Mouse (Mus musculus): ENCODE results near the gene Crlf3.

Gene Crlf3

DNA sequence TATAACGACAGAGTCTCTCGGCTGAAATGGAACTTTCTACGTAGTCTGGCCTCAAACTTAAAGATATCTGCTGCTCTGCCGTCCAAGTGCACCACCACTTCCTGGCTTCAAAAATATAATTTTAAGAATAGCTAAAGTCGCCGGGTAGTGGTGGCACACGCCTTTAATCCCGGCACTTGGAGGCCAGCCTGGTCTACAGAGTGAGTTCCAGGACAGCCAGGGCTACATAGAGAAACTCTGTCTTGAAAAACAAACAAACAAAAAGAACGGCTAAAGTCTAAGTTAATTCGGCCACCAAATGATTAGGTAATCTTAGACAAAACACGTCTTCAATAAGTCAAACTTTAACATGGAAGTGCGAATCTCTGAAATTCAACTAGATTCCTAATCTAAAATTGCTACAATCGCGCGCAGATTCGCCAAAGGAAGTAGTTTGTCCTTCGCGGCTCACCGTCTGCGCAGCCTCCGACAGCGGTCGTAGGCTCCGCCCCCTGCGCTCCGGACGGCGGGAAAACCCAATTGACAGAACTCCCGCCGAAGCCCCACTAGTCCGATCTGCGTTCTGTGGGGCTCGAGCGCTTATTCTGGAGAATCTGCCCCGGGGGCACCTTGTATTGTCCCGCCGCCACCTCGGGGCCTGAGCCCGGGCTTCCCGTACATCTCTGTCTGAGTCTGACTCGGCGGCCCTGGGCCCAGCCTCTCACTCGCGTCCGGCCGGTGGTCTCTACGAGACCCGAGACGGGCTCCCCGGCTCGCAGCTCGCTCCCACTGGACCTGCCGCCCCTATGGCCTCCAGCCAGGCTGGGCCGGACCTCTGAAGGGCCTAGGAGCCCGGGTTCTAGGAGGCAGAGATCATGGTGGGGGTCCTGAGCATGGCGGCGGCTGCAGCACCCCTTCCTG lies 8.4 kb upstream of the Crlf3 start, which contains the start of gene Atad5:
TSS of gene Atad5 (plus strand) at position 484 of the 900 bp plus-strand sequence.
- no peaks in the 10 kb centered on the region for H3K9me3 ChIP-seq (ENCODE audit: low read length)
- TF ChIP-seq POU5F1 (IDR thresholded peaks at IDR 0.05; ENCODE audit: borderline replicate concordance, low read length) (no peak), CTCF (conservative IDR thresholded peaks at IDR 0.05; ENCODE audit: low read length) (no peak), NANOG (IDR thresholded peaks at IDR 0.05; ENCODE audit: borderline replicate concordance, low read length) (no peak)
- peak within 1 kb of the TSS; percentile 98 for H3K4me3 ChIP-seq (replicated peaks; ENCODE audit: low read length)
- H3K4me1 ChIP-seq (replicated peaks; ENCODE audit: low read depth, low read length), result peaks cover 42% of the 10 kb centered on the region
- H3K27me3 ChIP-seq (ENCODE audit: insufficient read depth, low read length), result no peaks in the 10 kb centered on the region
- peaks cover 23% of the 10 kb centered on the region for H3K36me3 ChIP-seq (ENCODE audit: insufficient read depth, low read length)

GRCm38 (mm10) chr11:80086844-80087243 lies 6.1 kb upstream of the Crlf3 start:
- H3K4me3 ChIP-seq (replicated peaks; ENCODE audit: low read length), result no peak overlapping the region
- peaks cover 33% of the 10 kb centered on the region for H3K4me1 ChIP-seq (replicated peaks; ENCODE audit: low read depth, low read length)
- TF ChIP-seq POU5F1 (IDR thresholded peaks at IDR 0.05; ENCODE audit: borderline replicate concordance, low read length) (no peak), NANOG (IDR thresholded peaks at IDR 0.05; ENCODE audit: borderline replicate concordance, low read length) (no peak), CTCF (conservative IDR thresholded peaks at IDR 0.05; ENCODE audit: low read length) (peak; percentile 88)
- 0 out of 2 replicates have a peak, but pooled peaks cover 5% of the 10 kb centered on the region for H3K9me3 ChIP-seq (ENCODE audit: low read length)
- peaks cover 7% of the 10 kb centered on the region for H3K36me3 ChIP-seq (ENCODE audit: insufficient read depth, low read length)
- H3K27me3 ChIP-seq (ENCODE audit: insufficient read depth, low read length), result no peaks in the 10 kb centered on the region

DNA sequence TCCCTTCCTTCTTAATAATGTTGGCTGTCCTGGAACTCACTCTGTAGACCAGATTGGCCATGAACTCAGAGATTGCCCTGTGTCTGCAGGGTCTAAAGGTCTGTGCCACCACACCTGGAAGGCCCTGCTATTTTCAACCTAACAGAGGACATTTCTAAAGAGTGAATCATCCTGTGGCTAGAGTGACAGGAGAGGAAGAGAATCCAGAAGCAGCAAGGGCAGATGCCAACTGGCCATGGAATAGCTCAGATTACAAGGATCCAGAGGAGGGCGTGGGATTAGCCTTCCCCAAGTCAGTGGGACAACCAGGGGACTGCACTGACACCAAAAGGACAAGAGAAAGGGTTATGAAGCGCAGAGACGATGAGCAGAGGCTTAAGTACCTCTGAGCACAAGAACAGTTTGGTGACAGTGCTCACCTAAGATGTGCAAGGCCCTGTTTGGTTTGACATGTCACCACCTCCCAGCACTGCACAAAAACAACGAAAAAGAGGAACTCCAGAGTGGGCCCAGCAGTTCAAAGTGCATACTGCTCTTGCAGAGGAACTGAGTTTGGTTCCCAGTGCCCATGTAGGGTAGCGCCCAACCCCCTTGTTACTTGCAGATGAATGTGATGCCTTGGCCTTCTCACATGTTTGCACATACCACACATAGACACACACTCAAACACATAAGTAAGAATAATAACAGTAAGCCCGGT lies 4.7 kb upstream of the Crlf3 start:
- TF ChIP-seq POU5F1 (IDR thresholded peaks at IDR 0.05; ENCODE audit: borderline replicate concordance, low read length) (no peak), CTCF (conservative IDR thresholded peaks at IDR 0.05; ENCODE audit: low read length) (no peak), NANOG (IDR thresholded peaks at IDR 0.05; ENCODE audit: borderline replicate concordance, low read length) (no peak)
- H3K27me3 ChIP-seq (ENCODE audit: insufficient read depth, low read length), result no peaks in the 10 kb centered on the region
- no peaks in the 10 kb centered on the region for H3K36me3 ChIP-seq (ENCODE audit: insufficient read depth, low read length)
- peaks cover 32% of the 10 kb centered on the region for H3K4me1 ChIP-seq (replicated peaks; ENCODE audit: low read depth, low read length)
- H3K4me3 ChIP-seq (replicated peaks; ENCODE audit: low read length), result no peak overlapping the region
- H3K9me3 ChIP-seq (ENCODE audit: low read length), result 0 out of 2 replicates have a peak, but pooled peaks cover 5% of the 10 kb centered on the region

GRCm38 (mm10) chr11:80081786-80082319 lies 1.1 kb upstream of the Crlf3 start:
- TF ChIP-seq CTCF (conservative IDR thresholded peaks at IDR 0.05; ENCODE audit: low read length) (no peak), POU5F1 (IDR thresholded peaks at IDR 0.05; ENCODE audit: borderline replicate concordance, low read length) (no peak), NANOG (IDR thresholded peaks at IDR 0.05; ENCODE audit: borderline replicate concordance, low read length) (no peak)
- H3K9me3 ChIP-seq (ENCODE audit: low read length), result 0 out of 2 replicates have a peak, but pooled peaks cover 5% of the 10 kb centered on the region
- H3K4me3 ChIP-seq (replicated peaks; ENCODE audit: low read length), result peak overlapping the region; percentile 96

GRCm38 (mm10) chr11:80080381-80080825 lies 388 bp downstream of the Crlf3 start:
- Histone ChIP-seq H3K4me3 (replicated peaks; ENCODE audit: low read length) (peak overlapping the region; percentile 96), H3K36me3 (ENCODE audit: insufficient read depth, low read length) (peaks cover 31% of the 10 kb centered on the region)

More at GRCm38 (mm10) chr11:80081786-80082319, 1.1 kb upstream of the Crlf3 start:
- peaks cover 38% of the 10 kb centered on the region for H3K4me1 ChIP-seq (replicated peaks; ENCODE audit: low read depth, low read length)
- no peaks in the 10 kb centered on the region for H3K27me3 ChIP-seq (ENCODE audit: insufficient read depth, low read length)
- H3K36me3 ChIP-seq (ENCODE audit: insufficient read depth, low read length), result peaks cover 21% of the 10 kb centered on the region

DNA sequence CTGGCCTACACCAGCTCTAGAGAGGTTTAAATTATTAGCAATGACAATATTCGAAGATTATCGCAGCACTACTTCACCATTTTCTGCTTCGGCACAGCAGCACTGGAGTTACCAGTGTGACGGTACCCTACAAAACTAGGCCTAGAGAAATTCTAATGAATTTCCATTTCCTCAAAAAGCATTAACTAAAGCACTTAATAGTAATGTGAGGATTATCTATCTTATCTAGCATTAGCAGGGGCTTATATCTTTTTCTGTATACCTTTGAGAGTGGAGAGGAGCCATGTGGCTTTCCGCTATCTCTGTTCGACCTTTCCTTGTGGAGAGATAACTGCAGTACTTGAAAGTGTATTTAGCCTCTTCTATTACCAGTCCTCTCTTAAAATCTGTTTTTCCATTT lies 1.0 kb downstream of the Crlf3 start:
- peaks cover 37% of the 10 kb centered on the region for H3K36me3 ChIP-seq (ENCODE audit: insufficient read depth, low read length)
- H3K9me3 ChIP-seq (ENCODE audit: low read length), result 0 out of 2 replicates have a peak, but pooled peaks cover 5% of the 10 kb centered on the region
- TF ChIP-seq POU5F1 (IDR thresholded peaks at IDR 0.05; ENCODE audit: borderline replicate concordance, low read length) (no peak), CTCF (conservative IDR thresholded peaks at IDR 0.05; ENCODE audit: low read length) (no peak), NANOG (IDR thresholded peaks at IDR 0.05; ENCODE audit: borderline replicate concordance, low read length) (no peak)
- peak overlapping the region; percentile 96 for H3K4me3 ChIP-seq (replicated peaks; ENCODE audit: low read length)
- H3K4me1 ChIP-seq (replicated peaks; ENCODE audit: low read depth, low read length), result peaks cover 33% of the 10 kb centered on the region
- no peaks in the 10 kb centered on the region for H3K27me3 ChIP-seq (ENCODE audit: insufficient read depth, low read length)

More at GRCm38 (mm10) chr11:80080381-80080825, 388 bp downstream of the Crlf3 start:
- Histone ChIP-seq H3K4me1 (replicated peaks; ENCODE audit: low read depth, low read length) (peaks cover 35% of the 10 kb centered on the region), H3K27me3 (ENCODE audit: insufficient read depth, low read length) (no peaks in the 10 kb centered on the region), H3K9me3 (ENCODE audit: low read length) (0 out of 2 replicates have a peak, but pooled peaks cover 5% of the 10 kb centered on the region)
- no peak for TF ChIP-seq POU5F1 (IDR thresholded peaks at IDR 0.05; ENCODE audit: borderline replicate concordance, low read length)
- no peak for TF ChIP-seq NANOG (IDR thresholded peaks at IDR 0.05; ENCODE audit: borderline replicate concordance, low read length)
- TF ChIP-seq CTCF (conservative IDR thresholded peaks at IDR 0.05; ENCODE audit: low read length), result no peak

GRCm38 (mm10) chr11:80078831-80079230 lies 2.0 kb downstream of the Crlf3 start:
- TF ChIP-seq CTCF (conservative IDR thresholded peaks at IDR 0.05; ENCODE audit: low read length), result no peak
- no peak for TF ChIP-seq NANOG (IDR thresholded peaks at IDR 0.05; ENCODE audit: borderline replicate concordance, low read length)
- no peak for TF ChIP-seq POU5F1 (IDR thresholded peaks at IDR 0.05; ENCODE audit: borderline replicate concordance, low read length)
- Histone ChIP-seq H3K36me3 (ENCODE audit: insufficient read depth, low read length) (peaks cover 44% of the 10 kb centered on the region), H3K27me3 (ENCODE audit: insufficient read depth, low read length) (no peaks in the 10 kb centered on the region), H3K4me3 (replicated peaks; ENCODE audit: low read length) (no peak overlapping the region), H3K9me3 (ENCODE audit: low read length) (0 out of 2 replicates have a peak, but pooled peaks cover 5% of the 10 kb centered on the region), H3K4me1 (replicated peaks; ENCODE audit: low read depth, low read length) (peaks cover 35% of the 10 kb centered on the region)
